Comparison of ENCODE assay signal across 9 mouse cellular contexts in genomic region chr11:119863421-119863821, GRCm38 (mm10). TPM values are rescaled to one million over a fixed set of nuclear protein-coding genes. Genes with fewer than 3 reads are reported as not detected.
DNase-seq lines count a peak whose midpoint lies in the region; ATAC-seq and TF ChIP-seq lines count a peak whose summit lies in the region.
"Had no signal": no experiment of that assay in that cellular context is flagged by ENCODE, and none has a peak within 500 bp of the region (broad histone marks: within the 10 kb centered on the region; RNA-seq: fewer than 3 reads in every experiment).

No protein-coding gene starts in this region.

- H3K27me3 ChIP-seq in liver, adult 2 months (ENCODE audit: control insufficient read depth, insufficient read depth, low read length): no peaks in the 10 kb centered on the region
- H3K27me3 ChIP-seq in liver, embryonic 11.5 days (replicated peaks; ENCODE audit: control insufficient read depth, insufficient read depth, low read length): no peaks in the 10 kb centered on the region
- H3K27me3 ChIP-seq in heart, embryonic 10.5 days (ENCODE audit: insufficient read depth, poor library complexity, severe bottlenecking): no peaks in the 10 kb centered on the region
- no peaks in the 10 kb centered on the region for H3K27me3 ChIP-seq in lung, embryonic 16.5 days (ENCODE audit: control insufficient read depth, insufficient read depth, low read depth, low read length)
- no peaks in the 10 kb centered on the region for H3K27me3 ChIP-seq in stomach, embryonic 16.5 days (ENCODE audit: control insufficient read depth, insufficient read depth, low read length)

- no peaks in the 10 kb centered on the region for H3K9me3 ChIP-seq in liver, embryonic 11.5 days (ENCODE audit: control insufficient read depth, low read length)
- H3K9me3 ChIP-seq in heart, embryonic 10.5 days: no peaks in the 10 kb centered on the region
- no peaks in the 10 kb centered on the region for H3K9me3 ChIP-seq in lung, embryonic 16.5 days (ENCODE audit: control insufficient read depth, low read length)
- no peaks in the 10 kb centered on the region for H3K9me3 ChIP-seq in stomach, embryonic 16.5 days (replicated peaks; ENCODE audit: control insufficient read depth, low read length)

- peak overlapping the region; percentile 1; the same call in 1 of the 2 replicates for H3K4me3 ChIP-seq in liver, adult 2 months (ENCODE audit: insufficient read depth, low read depth, low read length)
- H3K4me3 ChIP-seq in liver, embryonic 11.5 days (ENCODE audit: low read depth, low read length): no peak overlapping the region
- H3K4me3 ChIP-seq in heart, embryonic 10.5 days: no peak overlapping the region
- no peak overlapping the region for H3K4me3 ChIP-seq in lung, embryonic 16.5 days (ENCODE audit: low read length)
- H3K4me3 ChIP-seq in stomach, embryonic 16.5 days (replicated peaks; ENCODE audit: low read length): no peak overlapping the region
- H3K4me3 ChIP-seq: erythroblast, embryonic 14.5 days had no signal

- no peak for ATAC-seq in liver, embryonic 11.5 days (replicated peaks; ENCODE audit: low FRiP score)
- ATAC-seq in lung, embryonic 16.5 days (ENCODE audit: low read depth): peak; percentile 45; the same call in 1 of the 2 replicates
- ATAC-seq in stomach, embryonic 16.5 days (ENCODE audit: insufficient read depth, low FRiP score): peak; percentile 59; the same call in 1 of the 2 replicates
- ATAC-seq in cerebellum, adult (ENCODE audit: insufficient number of reproducible peaks, low FRiP score, low TSS enrichment): no peak

- peaks cover 7% of the 10 kb centered on the region; the same call in 1 of the 2 replicates for H3K36me3 ChIP-seq in liver, adult 2 months (ENCODE audit: control insufficient read depth, insufficient read depth, low read length)
- H3K36me3 ChIP-seq in liver, embryonic 11.5 days (ENCODE audit: control insufficient read depth, insufficient read depth, low read length): peaks cover 6% of the 10 kb centered on the region; the same call in 1 of the 2 replicates
- H3K36me3 ChIP-seq in heart, embryonic 10.5 days: peaks cover 52% of the 10 kb centered on the region
- no peaks in the 10 kb centered on the region; the same call in 1 of the 2 replicates for H3K36me3 ChIP-seq in lung, embryonic 16.5 days (ENCODE audit: control insufficient read depth, insufficient read depth, low read length)
- H3K36me3 ChIP-seq in stomach, embryonic 16.5 days (ENCODE audit: control insufficient read depth, insufficient read depth, low read length): no peaks in the 10 kb centered on the region

- WGBS in liver, adult 2 months: 76% methylated on average over 10 of the region's 10 CpGs
- 45% methylated on average over 10 of the region's 10 CpGs for WGBS in liver, embryonic 11.5 days
- 53% methylated on average over 10 of the region's 10 CpGs for WGBS in heart, embryonic 10.5 days
- 38% methylated on average over 10 of the region's 10 CpGs for WGBS in lung, embryonic 16.5 days
- 44% methylated on average over 10 of the region's 10 CpGs for WGBS in stomach, embryonic 16.5 days

- H3K9ac ChIP-seq in liver, adult 2 months (ENCODE audit: low read depth, low read length): no peak overlapping the region
- H3K9ac ChIP-seq in liver, embryonic 11.5 days (ENCODE audit: low read depth, low read length): no peak overlapping the region
- H3K9ac ChIP-seq in lung, embryonic 16.5 days (ENCODE audit: low read length): no peak overlapping the region
- H3K9ac ChIP-seq in stomach, embryonic 16.5 days (ENCODE audit: low read length): 0 out of 2 replicates have a peak overlapping the region, but pooled peaks have one; percentile 44

- no peak overlapping the region for H3K4me2 ChIP-seq in liver, embryonic 11.5 days
- H3K4me2 ChIP-seq in lung, embryonic 16.5 days (ENCODE audit: low read depth, low read length): no peak overlapping the region
- H3K4me2 ChIP-seq in stomach, embryonic 16.5 days (ENCODE audit: low read depth, low read length): no peak overlapping the region

- H3K27ac ChIP-seq in liver, adult 2 months (replicated peaks; ENCODE audit: insufficient read depth, low read depth, low read length): no peak overlapping the region
- no peak overlapping the region for H3K27ac ChIP-seq in liver, embryonic 11.5 days (ENCODE audit: low read depth, low read length)
- peak overlapping the region; percentile 54; the same call in 1 of the 2 replicates for H3K27ac ChIP-seq in heart, embryonic 10.5 days
- no peak overlapping the region for H3K27ac ChIP-seq in lung, embryonic 16.5 days (ENCODE audit: low read length)
- peak overlapping the region; percentile 13; the same call in 1 of the 2 replicates for H3K27ac ChIP-seq in stomach, embryonic 16.5 days (ENCODE audit: low read length)

- H3K4me1 ChIP-seq in liver, adult 2 months (ENCODE audit: control insufficient read depth, insufficient read depth, low read length): no peaks in the 10 kb centered on the region
- H3K4me1 ChIP-seq in liver, embryonic 11.5 days (replicated peaks; ENCODE audit: control insufficient read depth, insufficient read depth, low read length): no peaks in the 10 kb centered on the region
- H3K4me1 ChIP-seq in heart, embryonic 10.5 days: peaks cover 5% of the 10 kb centered on the region
- H3K4me1 ChIP-seq in lung, embryonic 16.5 days (replicated peaks; ENCODE audit: control insufficient read depth, insufficient read depth, low read length): no peaks in the 10 kb centered on the region
- H3K4me1 ChIP-seq in stomach, embryonic 16.5 days (ENCODE audit: control insufficient read depth, insufficient read depth, low read length): no peaks in the 10 kb centered on the region

- TF ChIP-seq POLR2A in liver, adult 2 months (IDR thresholded peaks at IDR 0.05; ENCODE audit: extremely low read depth, insufficient read depth, low read length): no peak

- TF ChIP-seq CTCF in liver, adult 2 months (IDR thresholded peaks at IDR 0.05; ENCODE audit: low read depth, low read length): no peak

- DNase-seq in liver, adult 2 months (ENCODE audit: extremely low read depth, low read depth, low spot score): peak; percentile 14
- no peak for DNase-seq in liver, embryonic 11.5 days (ENCODE audit: low spot score)
- peak; percentile 64 for DNase-seq in adrenal gland, postnatal 14 days
- no peak for DNase-seq in heart, embryonic 10.5 days (ENCODE audit: low spot score)
- DNase-seq in right cerebral cortex, postnatal 25 days: no peak

- no peaks in the 10 kb centered on the region for H3K79me2 ChIP-seq in liver, adult 2 months (ENCODE audit: control insufficient read depth, insufficient read depth, low read length)

RNA-seq across cellular contexts. Expression of gene Chmp6, which starts 49.8 kb away (rescaled TPM):
- 20.6 and 21.6 TPM in 2 replicates for total RNA-seq in liver, adult 2 months (2014; rRNA removed)
- 34.2 and 34.9 TPM in 2 replicates for polyA plus RNA-seq in liver, adult 2 months (2012; rRNA removed)
- 70.1 and 77.2 TPM in 2 replicates for polyA plus RNA-seq in liver, embryonic 11.5 days (2014; fragmentation: Nextera tagmentation; extraction: Ambion mirVana)
- total RNA-seq in adrenal gland, postnatal 14 days (2021): 31.0 and 37.3 TPM in 2 replicates
- polyA plus RNA-seq in heart, embryonic 10.5 days (2016; fragmentation: Nextera tagmentation; extraction: Ambion mirVana): 86.7 and 96.6 TPM in 2 replicates
- polyA plus RNA-seq in lung, embryonic 16.5 days (2015; fragmentation: Nextera tagmentation; extraction: Ambion mirVana): 90.3 and 92.6 TPM in 2 replicates
- polyA plus RNA-seq in stomach, embryonic 16.5 days (2015; fragmentation: Nextera tagmentation; extraction: Ambion mirVana): 80.1 and 82.0 TPM in 2 replicates

Comparison
In these comparisons a context has a peak if more than half of its experiments do, and no peak if none do; other contexts are left out.
1. DNase-seq: peak in liver, adult 2 months (single experiment) and adrenal gland, postnatal 14 days (single experiment); none in liver, embryonic 11.5 days (single experiment), heart, embryonic 10.5 days (single experiment) and right cerebral cortex, postnatal 25 days (single experiment).
2. H3K27ac ChIP-seq: peak in heart, embryonic 10.5 days (single experiment) and stomach, embryonic 16.5 days (single experiment); none in liver, adult 2 months (single experiment), liver, embryonic 11.5 days (single experiment) and lung, embryonic 16.5 days (single experiment).
3. ATAC-seq: peak in lung, embryonic 16.5 days (single experiment) and stomach, embryonic 16.5 days (single experiment); none in liver, embryonic 11.5 days (single experiment) and cerebellum, adult (single experiment).